Mouse (Mus musculus): ENCODE data around the gene Itga2b.

Gene Itga2b

GRCm38 (mm10) chr11:102469648-102470357 is at the start of gene Itga2b:
Itga2b (minus strand) TSS chr11:102470122.
- no peak for DNase-seq (ENCODE audit: low spot score in 2 of 2)

GRCm38 (mm10) chr11:102514793-102515424 is 45.0 kb upstream of the Itga2b start:
- DNase-seq (ENCODE audit: low spot score in 2 of 2) = no peak

GRCm38 (mm10) chr11:102510226-102510625 is 40.3 kb upstream of the Itga2b start:
- DNase-seq (ENCODE audit: low spot score in 2 of 2) = peak in 1 of 2 experiments; percentile 9

DNA sequence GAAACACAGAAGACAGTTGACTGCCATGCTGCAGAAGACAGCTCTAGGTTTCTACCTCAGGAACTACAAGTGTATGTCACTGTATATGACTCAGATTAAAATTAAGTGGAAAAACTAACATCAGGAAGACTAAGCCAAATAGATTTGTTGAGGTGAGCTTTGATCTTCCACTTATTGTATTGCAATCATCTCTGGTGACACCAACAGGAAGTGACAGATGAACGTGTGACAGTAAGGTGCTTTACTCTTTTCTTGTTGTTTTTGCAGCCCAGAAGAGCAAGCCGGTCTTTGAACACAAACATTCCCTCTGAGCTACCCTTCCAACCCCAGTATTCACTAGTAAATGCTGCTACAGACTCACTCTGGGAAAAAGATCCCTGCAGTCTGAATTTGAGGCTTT is 26.8 kb upstream of the Itga2b start:
- no peak for DNase-seq (ENCODE audit: low spot score in 2 of 2)

DNA sequence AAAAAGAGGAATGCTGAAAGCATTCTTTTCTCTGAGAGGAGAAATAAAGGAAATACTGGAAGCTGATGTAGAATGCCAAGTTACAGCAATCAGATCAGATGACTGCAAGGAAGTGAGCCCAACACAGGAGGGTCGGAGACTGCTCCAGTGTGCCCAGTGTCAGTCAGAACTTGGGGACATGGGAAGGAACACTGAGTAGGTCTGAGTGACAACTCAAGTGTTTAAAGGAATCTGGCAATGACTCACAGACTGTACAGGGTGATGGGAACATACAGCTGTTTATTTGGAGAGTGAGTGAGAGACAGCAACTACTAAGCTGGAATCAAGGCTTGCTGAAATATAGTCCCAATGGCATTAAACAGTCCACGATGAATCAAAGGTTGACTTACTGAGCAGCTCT is 26.3 kb upstream of the Itga2b start:
- no peak for DNase-seq (ENCODE audit: low spot score in 2 of 2)

GRCm38 (mm10) chr11:102495742-102496141 is 25.8 kb upstream of the Itga2b start:
- no peak for DNase-seq (ENCODE audit: low spot score in 2 of 2)

DNA sequence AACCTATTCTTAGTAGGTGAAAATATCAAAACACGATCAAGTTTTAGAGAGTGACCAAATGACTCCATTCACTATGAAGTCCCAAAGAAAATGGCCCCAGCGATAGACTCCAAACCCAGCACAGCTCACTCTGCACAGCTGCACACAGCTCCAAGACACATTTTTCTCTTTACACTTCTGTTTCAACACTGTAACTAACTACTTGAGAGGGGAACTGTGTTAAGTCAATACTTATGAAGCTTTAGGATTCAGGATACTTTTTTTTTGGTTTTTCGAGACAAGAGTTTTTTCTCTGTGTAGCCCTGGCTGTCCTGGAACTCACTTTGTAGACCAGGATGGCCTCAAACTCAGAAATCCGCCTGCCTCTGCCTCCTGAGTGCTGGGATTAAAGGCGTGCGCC is 25.2 kb upstream of the Itga2b start:
- no peak for DNase-seq (ENCODE audit: low spot score in 2 of 2)

- DNase-seq (ENCODE audit: low spot score in 2 of 2) = peak; percentile 25 to 45
These were observed 24.2 kb upstream of the Itga2b start for GRCm38 (mm10) chr11:102494063-102494650.

GRCm38 (mm10) chr11:102493241-102493640 is 23.3 kb upstream of the Itga2b start:
- no peak for DNase-seq (ENCODE audit: low spot score in 2 of 2)

DNA sequence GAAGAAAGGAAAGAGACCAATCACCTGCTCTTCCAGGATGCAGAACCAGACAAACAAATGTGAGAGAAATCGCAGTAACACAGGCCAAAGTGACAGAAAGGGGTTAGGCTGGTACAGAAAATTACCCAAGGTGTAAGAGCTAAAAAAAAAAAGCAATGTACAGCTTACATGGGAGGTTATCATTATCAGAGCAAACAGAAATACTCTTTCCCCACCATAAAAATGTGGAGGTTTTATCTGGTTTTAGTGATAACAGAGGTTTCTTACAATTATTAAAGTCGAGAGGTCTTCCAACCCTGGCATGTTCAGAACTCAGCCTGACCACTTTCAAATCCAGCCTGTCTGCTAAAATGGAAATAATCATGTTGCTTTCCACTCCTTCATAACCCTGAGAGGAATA is 18.0 kb upstream of the Itga2b start:
- DNase-seq (ENCODE audit: low spot score in 2 of 2) = no peak

DNA sequence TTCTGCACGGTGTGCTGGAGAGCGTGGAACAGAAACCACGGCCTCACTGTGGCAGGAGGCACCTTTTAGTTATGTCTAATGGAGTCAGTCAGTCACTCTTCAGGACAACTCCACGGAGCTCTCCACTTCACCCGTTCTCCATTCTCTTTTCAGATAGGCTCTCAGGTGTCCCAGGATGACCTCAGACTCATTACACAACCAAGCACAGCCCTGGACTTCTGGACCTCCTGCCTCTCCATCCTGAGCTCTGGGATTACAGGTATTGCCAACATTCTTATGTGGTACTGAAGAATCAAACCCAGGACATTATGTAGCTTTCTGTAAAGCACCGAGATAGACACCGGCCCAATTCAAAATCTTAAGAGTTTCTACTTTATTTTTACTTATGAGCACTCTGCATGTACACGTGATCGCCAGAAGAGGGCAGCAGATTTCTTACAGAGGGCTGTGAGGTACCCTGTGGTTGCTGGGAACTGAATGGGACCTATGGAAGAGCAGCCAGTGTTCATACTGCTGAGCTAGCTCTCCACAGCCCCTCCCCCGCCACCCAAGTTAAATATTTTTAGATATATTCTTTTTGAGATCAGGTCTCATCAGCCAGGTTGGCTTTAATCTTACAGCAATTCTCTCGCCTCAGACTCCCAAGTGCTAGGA is 16.9 kb upstream of the Itga2b start:
- peak in 1 of 2 experiments; percentile 32 for DNase-seq (ENCODE audit: low spot score in 2 of 2)

DNA sequence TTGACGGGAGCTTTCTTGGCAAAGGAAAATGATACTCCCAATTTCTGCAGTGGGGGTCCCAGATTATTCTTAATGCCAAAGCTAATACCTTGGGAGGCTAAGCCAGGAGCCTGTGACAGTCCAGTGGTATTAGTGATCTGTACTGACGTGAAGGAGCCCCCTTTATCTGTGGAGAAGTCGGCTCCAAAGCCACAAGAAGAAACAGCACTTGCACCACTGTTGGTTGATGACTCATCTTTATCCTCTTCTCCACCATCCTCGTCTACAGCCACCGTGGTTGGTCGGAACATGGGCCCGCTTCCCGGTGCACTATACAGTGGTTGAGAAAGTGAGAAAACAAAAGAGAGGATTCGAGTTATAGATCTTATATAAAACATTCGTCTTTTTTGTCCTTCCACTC is 11.9 kb upstream of the Itga2b start:
- DNase-seq (ENCODE audit: low spot score in 2 of 2) = no peak

DNA sequence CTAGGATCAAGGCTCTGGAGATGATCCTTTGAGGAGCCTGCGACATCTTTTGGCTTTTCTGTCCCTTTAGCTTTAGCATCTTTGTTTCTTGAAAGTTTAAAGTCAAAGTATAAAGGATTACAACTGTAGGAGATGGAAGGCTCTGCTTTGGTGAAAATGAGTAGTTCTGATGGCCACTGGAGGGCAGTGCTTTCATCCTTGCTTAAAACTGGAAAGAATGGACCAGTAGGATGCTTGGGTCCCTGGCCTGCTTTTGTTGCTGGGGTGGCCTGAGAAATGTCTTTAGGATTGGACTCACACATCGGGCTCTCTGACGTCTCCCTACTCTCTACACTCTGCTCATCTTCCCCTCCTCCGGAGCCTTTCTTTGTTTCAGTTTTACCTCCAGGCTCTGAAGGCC is 11.0 kb upstream of the Itga2b start:
- no peak for DNase-seq (ENCODE audit: low spot score in 2 of 2)

DNA sequence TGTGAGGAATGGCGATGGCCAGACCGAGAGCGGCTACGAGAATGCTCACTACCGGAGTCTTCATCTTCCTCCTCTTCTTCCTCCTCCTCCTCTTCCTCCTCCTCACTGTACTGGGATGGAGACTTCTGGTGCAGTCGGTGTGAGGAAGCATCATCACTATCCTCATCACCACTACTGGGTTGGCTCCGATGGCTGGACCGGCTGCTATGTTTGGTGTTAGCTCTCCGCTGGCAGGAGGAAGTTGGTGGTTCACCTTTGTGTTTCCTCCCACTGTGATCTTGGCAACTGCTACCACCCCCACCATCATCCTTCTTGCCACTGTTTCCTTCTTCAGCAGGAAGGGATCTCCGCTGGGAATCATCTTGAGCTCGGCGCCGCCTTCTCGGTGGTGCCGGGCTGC is 10.2 kb upstream of the Itga2b start:
- DNase-seq (ENCODE audit: low spot score in 2 of 2) = no peak

GRCm38 (mm10) chr11:102479581-102479980 is 9.7 kb upstream of the Itga2b start:
- DNase-seq (ENCODE audit: low spot score in 2 of 2) = no peak

GRCm38 (mm10) chr11:102478671-102479070 is 8.7 kb upstream of the Itga2b start:
- DNase-seq (ENCODE audit: low spot score in 2 of 2) = no peak

DNA sequence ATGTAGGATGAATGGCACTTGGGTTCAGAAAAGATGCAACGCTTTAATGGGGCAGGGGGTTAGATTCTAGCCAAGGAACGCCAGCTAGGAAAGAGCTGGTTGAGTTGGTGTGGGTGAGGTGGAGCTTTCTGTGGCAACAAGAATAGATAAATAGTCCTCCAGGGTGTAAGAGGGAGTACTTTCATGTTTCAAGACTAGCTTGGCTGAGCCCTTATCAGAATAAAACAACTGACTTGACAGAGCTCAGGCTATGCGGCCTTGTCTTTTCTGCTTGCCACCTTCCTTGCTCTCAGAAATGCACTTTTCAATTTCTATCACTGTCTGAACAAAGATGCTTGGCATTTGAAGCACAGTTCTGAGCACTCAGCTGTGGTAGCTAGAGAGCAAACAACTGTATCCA is 5.1 kb upstream of the Itga2b start:
- no peak for DNase-seq (ENCODE audit: low spot score in 2 of 2)

DNA sequence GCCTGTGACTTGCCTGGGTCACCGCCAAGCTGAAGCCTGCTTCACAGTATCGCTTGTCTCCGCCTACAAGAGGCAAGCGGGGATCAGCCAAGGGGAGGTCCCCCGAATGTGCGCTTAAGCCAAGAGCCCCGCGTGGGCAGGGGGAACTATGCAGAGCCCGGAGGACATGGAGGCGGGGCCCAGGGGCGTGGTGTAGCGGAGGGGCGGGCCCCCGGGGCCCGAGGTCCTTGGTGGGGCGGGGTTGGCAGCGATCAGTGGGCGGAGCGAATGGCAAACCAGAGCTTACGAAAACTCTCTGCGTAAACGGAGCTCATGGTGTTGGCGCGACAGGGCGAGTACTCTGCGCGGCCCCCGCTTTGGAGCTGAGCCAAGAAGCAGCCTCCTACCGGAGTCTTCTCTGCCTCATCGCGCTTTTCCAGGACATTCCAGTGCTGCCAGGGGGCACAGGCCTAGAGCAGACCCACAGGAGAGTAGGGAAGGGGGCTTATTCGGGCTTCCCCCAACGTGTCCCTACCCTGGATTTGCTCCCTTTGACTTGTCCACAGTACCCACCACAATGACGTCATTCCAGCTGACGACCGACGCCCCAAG is 2.8 kb downstream of the Itga2b start:
- peak; percentile 98 for DNase-seq (ENCODE audit: low spot score in 2 of 2)

DNA sequence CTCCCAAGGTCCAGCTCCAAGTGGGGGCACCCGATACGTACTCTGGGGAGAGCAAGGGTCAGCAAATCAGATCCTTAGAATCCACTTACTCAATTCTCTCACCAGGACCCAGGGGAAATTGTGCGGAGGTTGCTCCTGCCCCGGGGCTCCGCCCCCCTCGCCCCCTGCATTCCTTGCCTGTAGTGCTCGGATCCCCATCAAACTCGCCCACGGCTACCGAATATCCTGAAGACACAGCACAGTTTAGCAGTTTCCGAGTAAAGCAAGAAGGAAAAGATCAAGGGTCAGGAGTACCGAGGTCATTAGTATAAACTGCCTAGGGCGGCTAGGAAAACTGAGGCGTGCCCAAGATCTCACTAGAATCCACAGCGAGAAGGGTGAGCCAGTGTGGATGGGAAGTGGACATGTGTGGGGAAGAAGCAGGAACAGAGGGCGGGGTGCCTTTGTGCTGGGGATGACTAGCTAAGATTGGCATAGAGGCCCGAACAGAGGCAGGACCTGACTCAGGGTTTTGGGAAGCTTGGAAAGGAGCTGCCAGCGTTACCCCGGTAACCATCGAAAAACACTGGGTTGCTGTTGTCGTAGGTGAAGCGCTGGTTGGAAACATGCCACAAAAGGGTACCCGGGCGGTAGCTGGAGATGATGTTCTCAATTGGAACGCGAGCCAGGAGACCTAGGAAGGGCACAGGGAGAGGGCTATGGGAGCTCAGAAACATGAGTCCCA is 4.0 kb downstream of the Itga2b start:
- peak; percentile 76 to 83 for DNase-seq (ENCODE audit: low spot score in 2 of 2)

DNA sequence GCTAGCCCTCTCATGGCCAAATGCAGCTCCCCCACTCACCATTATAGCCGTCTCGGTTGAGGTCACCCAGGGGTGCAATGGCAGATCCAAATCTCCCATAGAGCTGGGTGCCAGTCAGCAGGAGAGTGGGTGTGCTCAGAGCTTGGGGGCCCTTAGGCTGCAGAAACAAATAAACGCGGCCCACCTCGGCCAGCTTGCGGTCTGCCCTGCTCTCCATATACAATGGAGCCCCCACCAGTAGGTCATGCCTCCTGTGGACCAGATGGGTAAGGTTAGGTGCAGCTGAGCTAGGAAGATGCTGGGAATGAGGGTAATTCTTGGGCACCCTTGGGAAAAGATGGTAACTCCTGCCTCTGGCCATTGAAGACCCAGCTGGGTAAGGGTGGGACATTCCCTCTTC is 5.0 kb downstream of the Itga2b start:
- no peak for DNase-seq (ENCODE audit: low spot score in 2 of 2)

DNA sequence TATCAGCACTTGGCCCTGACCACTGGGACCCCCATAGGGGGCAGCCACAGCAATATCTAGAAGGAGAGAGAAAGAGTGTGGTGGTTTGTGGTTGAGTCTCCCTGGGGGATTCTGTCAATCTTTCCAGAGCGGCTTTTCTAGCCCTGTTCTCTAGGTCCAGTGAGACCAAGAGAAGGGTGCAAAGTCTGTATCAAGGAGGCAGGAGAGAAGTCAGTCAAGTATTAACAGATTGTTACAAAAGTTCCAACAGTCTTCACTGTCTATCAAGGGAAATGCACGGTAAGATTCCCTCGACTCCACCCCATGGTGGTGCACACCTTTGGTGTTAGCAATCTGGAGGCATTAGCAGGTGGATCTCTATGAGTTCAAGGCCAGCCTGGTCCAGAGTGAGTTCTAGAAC is 8.2 kb downstream of the Itga2b start:
- DNase-seq (ENCODE audit: low spot score in 2 of 2) = no peak

DNA sequence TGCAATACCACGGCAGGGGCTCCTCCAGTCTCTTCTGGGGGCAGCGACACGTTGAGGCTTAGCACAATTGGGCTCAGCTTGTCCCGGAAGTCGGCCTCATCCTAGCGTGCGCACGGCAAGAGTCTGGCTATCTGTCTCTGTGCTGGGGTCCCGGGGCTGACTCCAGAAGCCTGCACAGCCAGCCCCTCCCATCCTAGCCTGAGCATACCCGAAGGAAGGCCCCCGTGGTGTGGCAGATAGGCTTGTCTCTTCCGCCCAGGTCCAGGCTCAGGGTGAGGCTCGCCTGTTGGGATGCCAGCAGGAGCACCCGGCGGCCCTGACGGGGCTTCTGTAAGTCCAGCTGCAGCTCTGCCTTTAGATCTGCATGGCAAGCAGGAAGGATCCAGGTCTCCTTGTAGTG is 9.4 kb downstream of the Itga2b start:
- DNase-seq (ENCODE audit: low spot score in 2 of 2) = no peak
